Mouse (Mus musculus) stomach, postnatal 0 days (tissue): Measurements from ENCODE around the gene Hoxa3.

Experiments used
- CTCF ChIP-seq: IDR thresholded peaks from 2 replicates; pipeline ENCODE4 v1.5.1; 2016; ENCODE audit warnings: antibody characterized with exemption, low read depth, mild to moderate bottlenecking, moderate library complexity
- EP300 ChIP-seq: optimal IDR thresholded peaks from 2 replicates; pipeline ENCODE3; 2016; ENCODE audit warnings: antibody characterized with exemption

DNA sequence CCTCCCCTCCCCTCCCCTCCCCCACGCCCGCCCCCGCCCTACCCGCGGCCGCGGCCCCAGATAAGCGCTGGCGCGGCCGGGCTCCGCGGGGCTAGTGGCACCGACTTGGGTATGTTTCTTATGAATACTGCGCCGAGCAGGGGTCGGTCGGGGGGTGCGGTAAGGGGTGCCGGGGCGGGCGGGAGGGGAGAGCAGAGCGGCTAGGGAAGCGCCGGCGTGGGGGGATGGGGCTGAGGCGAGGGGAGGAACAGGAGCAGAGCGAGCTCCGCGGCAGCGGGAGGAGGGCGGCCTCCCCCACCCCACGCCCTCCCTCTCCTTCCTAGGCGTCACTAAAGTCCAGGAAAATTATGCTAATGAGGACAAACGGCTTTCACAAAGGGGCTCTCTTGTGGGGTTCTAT is 37.3 kb downstream of the Hoxa3 start:
- TF ChIP-seq CTCF (no peak), EP300 (no peak)
